Mouse (Mus musculus): ENCODE results near the gene Itprid2.
"Not testable (repeated sequence)": the region's sequence is repeated elsewhere in the genome, so short reads cannot be mapped to it uniquely, and the experiment has no call there.

Gene Itprid2

DNA sequence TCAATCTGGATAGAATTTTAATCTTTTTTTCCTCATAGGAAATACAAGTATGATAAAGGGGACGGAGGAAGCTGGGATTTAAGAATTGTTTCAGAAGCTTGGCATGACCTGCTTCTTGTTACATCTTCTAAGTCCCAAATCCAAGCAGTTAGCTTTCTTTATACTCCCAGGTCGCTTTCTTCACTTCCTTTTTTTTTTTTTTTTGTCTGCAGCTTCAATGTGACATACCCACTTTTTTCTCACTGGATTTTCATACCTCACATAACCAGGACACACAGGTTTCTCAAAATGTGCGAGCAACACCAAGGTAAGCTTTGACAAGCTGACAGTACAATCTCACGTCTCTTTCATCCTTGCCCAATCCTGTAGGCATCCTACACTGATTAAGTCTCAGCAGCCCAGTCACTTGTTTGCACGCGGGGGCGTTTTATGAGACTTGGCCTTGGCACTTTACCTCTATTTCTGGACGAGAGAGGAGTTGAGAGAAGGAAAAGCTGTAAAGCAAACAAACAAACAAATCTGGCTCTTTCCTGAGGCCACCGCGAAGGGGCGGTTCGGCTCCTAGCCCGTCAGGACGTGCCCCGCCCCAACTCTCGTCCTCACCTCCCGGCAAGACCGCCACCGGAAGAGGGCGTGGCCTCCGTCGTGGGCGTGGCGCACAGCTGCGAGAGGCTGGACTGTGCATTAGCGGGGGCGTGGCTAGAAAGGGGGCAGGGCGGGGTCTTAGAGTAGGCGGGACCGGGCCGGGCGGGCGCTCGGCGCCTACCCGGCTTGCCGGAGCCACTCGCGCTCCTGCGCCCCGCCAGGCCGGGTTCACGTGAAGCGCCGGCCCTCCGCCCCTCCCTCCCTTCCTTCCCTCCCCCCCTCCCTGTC lies at the start of gene Itprid2:
Gene Itprid2, plus strand, starts transcription at position 825 of the 873 bp plus-strand sequence.
- peak; percentile 97 for DNase-seq (ENCODE audit: low spot score)

DNA sequence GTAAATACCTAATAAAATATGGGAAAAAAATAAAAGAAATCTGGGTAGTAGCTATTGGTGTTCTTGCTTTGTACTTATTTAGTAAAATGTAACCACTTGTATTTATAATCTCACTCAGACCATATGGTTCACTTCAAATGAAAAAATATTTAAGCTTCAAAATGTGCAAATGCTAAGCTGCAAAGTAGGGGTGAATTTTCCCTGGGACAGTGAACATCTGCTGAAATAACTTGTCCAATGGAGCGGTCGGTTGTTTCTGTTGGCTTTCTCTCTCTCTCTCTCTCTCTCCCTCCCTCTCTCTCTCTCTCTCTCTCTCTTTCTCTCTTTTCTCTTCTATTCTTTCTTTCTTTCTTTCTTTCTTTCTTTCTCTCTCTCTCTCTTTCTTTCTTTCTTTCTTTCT lies 39.0 kb upstream of the Itprid2 start:
- DNase-seq (ENCODE audit: low spot score), result no peak

DNA sequence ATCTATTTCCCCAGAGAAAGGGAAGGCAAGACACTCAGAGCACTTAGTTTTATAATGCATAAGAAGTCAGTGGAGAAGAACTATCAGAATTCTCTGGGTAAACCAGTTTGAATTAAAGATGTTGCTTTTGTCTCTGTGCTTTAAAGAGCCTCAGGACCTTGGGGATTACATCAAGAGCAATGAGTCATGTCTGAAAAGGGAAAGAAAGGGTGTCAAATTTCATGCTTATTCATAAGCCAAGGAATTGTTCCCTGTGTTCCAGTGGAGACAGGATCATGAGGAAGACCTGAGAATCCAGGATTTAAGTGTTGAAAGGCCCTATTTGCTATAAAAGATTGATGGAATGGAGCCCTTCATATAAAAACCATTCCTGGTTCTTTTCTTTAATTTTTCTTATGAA lies 38.1 kb upstream of the Itprid2 start:
- DNase-seq (ENCODE audit: low spot score), result no peak

DNA sequence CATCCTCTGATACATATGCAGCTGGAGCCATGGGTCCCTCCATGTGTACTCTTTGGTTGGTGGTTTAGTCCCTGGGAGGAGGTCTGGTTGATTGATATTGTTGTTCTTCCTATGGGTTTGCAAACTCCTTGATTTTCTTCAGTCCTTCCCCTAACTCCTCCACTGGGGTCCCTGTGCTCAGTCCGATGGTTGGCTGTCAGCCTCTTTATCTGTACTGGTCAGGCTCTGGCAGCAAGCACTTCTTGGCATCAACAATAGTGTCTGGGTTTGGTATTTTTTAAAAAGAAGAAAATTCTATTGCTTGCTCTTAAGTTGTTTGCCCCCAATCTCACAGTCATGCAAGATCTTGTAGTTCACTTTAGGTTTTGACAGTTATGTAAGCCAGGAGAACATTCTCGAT lies 34.0 kb upstream of the Itprid2 start:
- not testable (repeated sequence) for DNase-seq (ENCODE audit: low spot score)

DNA sequence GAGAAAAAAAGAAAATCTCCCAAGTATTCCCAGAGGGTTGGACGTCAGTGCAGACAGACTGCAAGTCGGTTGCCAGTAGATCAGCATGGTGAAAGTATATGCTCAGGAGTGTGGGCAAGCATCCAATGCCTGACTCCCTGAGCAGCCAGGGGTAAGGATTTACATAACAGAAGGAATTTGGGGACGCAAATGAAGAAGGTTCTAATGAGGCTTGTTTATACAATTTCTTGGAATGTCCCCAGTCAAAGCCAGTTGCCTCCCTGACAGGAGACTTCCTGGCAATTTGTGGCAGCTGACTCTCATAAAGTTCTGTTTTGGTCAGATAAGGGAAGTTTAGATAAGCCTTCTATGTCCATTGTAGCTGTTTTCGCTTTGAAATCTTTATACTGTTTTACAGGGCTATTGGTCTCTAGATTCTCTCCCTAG lies 33.4 kb upstream of the Itprid2 start:
- peak; percentile 24 for DNase-seq (ENCODE audit: low spot score)

DNA sequence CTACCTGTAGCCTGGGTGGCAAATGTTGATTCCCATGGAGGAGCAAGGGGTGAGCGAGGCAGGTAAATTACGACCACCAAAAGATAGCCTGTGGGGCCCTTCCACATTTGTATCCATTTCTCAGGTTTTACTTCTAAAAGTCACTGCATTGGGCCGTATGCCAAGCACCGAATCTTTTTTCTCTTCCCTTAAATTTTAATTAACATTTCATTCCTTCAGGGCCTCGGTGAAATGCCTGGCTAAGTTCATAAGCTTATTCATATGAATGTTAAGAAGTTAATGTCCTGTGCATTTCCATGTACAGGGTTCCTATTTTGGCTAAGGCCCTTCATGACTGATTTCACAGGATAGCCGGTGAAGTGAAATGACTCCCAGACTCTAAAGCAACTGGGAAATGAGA lies 32.8 kb upstream of the Itprid2 start:
- no peak for DNase-seq (ENCODE audit: low spot score)

DNA sequence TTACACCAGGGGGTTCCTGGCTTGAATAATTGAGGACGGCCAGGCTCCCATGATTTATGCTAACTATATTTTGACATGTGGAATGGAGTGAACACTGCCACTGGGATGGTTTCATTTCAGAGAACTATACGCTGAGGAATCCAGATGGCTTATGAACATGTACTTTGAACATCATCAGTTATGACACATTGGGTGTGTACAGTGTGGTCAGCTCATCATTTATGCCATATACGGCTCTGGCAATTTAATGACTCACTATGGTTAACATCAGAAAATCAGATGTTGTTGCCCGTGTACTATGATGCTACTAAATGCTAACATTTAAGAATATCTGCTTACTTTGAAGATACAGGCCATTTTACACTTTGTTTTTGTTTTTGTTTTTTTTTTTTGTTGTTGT lies 31.8 kb upstream of the Itprid2 start:
- no peak for DNase-seq (ENCODE audit: low spot score)

DNA sequence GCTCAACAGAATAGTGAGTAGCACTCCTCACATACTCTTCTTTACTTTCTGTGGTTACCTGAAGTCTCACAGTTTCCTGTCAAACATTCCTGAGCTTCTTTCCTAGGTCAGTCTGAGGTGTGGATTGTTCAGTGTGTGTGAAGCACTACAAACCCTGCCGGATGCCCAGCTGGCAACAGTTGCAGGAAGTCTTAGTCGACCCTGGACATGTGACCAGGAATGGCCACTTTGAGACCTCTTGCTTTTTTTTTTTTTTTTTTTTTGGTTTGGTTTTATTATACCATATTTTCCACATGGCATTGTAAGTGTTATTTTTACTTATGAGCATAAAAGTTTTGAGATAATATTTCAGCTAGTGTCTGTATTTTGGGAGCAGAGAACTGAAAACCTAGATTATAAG lies 29.1 kb upstream of the Itprid2 start:
- no peak for DNase-seq (ENCODE audit: low spot score)

DNA sequence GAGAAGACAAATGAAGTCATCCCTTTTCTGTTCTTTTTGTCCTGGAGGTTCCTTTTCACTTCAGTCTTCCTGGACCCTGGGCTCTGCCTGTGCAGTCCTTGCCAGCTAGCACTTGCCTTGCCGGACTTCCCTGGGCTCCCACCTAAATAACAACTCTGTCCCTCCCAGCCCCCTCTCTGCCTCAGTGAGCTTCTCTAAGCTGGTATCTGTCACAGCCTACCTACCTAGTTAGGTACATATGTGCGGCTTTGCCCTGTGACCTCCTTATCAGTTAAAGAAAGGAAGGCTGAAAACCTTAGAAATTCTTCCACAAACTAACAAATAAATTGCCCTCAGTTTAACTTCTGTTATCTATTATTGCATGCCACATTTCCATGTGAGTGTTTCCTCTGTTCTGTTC lies 28.0 kb upstream of the Itprid2 start:
- DNase-seq (ENCODE audit: low spot score), result no peak

DNA sequence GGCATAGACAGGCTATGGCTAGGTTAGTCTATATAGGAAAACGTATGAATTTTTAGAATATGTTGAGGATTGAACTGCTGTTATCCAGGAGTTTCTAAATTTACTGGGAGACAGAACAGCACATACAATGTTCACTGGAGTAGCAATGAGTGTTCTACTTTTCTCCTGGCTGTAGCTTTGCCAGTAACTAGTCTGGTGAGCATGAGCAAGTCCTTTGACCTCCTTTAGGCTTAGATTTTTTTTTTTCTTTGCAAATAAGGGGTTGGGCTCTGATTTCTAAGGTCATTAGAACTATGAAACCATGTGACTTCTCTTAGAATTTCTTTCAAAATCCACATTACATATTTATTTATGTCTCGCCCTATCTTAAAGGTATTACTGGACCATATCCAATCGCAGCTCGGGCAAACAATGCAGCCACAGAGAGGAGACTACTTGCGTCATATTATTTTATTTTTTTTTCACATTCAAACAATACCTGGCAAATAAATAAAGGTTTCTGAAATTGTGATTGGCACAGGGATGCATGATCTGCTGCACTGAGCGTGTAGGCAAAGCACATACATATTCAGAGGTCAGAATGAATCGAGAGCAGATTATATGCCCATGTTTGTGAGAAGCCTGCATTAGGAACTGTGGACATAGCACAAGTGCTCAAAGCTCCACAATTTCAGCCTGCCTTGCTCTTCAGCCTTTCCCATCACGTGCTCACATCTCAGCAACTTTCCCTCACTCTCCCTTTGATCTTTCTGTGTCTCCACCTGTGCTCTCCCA lies 26.7 kb upstream of the Itprid2 start:
- no peak for DNase-seq (ENCODE audit: low spot score)

DNA sequence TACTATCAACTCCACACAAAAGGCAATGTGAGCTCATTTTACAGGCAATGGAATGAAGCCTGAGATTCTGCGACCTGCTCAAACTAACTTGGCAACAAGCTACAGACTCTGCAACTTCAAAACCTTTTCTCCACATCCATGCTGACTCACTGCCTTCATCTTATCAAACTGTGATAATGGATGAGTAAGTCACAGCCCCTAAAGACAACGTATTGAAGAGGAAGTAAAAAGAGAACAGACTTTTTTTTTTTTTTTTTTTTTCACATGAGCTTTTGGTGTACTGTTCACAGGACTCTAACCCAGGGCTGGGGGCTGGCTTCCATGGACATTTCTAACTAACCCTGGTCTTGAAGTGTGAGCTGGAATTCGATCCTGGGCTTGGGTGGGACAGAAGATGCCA lies 24.3 kb upstream of the Itprid2 start:
- no peak for DNase-seq (ENCODE audit: low spot score)

DNA sequence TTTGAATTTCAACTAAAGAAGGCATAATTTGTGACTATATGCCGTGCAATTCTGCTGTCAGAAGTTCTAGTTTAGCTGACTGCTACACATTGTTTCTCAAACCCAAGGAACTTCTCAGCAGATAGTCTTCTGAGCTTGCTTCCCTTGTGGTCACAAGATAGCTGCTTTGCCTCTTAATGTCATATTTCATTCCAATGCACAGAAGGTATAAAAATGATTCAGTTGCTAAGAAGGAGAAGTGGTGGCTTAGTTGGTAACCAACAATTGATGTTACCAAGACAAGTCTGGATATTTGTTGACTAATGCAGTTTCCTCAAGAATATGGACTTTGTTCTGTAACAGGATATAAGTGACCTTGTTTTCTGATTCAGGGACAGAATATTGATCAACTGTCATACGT lies 17.0 kb upstream of the Itprid2 start:
- no peak for DNase-seq (ENCODE audit: low spot score)

DNA sequence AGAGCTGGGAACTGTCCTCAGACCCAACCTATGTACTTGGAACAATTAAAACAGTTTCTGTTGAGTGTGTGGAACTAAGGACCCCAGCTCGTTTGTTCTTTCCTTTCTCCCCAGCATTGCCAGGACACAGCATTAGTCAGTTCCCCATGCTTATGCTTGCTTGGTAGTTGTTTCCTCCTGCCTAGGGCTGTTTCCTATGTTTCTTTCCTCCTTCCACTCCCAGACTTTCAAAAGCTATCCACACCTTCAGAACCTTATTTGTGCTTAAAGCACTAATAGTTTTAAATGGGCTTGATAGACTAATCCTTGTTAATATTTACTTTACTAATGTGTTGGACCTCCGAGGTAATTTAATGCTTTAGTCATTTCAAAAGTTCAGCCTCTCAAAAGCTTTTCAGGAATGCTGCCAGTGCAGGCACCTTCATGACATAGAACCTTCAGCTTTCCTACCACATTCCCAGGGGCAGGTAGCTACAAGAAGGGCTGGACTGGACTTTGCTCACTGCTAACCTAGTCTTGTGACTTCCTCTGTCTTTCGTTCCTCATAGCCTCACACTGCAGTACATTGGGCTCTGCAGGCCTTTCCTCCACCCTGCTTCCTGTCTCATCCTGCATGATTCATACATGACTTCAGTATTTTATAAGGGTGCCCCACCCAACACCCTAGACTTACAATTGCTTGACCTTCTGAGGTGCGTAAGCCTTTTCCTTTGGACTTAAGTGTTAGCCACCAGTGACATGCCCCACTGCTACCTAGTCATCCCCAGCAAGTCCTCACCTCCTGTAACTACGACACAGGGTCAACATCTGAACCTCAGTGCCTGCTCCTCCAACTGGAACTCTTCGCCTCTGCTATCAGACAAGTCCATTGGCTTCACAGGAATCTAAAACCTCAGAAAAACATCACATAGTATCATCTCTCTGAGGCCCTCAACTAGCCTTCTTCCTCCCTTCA lies 16.3 kb upstream of the Itprid2 start:
- no peak for DNase-seq (ENCODE audit: low spot score)

DNA sequence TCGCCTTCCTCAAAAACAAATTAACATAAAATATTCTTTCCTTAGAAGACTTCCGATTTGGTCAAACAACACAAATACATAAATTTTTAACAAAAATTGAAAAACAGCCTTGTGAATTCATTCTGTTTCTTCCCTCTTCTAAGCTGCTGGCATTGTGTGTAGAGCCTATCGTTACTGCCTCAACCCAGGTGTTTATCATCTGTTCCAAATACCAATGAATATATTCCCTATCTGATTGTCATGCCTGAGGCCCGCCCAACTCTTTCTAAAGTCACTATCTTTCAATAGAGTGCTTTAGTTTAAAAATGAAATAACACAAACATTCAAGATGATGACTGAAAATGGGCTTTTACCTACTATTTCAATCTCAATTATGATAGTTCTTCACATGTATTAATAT lies 11.9 kb upstream of the Itprid2 start:
- no peak for DNase-seq (ENCODE audit: low spot score)

DNA sequence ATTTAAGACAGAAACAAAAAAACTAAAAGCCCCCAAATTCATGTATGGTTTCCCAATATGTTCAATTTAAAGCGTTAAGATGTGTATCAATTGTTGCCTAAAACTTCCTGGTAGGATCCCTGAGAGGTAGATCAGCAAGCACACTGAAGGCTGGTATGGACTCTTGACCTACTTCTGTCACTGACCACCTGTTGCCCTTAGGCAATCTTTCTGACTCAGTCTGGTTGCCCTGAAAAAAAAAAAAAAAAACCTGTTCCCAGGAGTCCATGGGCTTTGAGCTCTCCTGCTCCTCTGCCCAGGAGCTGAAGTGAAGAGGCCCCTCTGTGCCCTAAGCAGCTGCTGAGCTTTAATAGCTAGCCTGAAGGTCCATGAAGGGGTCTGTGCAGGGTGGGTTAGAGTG lies 7.5 kb upstream of the Itprid2 start:
- no peak for DNase-seq (ENCODE audit: low spot score)

DNA sequence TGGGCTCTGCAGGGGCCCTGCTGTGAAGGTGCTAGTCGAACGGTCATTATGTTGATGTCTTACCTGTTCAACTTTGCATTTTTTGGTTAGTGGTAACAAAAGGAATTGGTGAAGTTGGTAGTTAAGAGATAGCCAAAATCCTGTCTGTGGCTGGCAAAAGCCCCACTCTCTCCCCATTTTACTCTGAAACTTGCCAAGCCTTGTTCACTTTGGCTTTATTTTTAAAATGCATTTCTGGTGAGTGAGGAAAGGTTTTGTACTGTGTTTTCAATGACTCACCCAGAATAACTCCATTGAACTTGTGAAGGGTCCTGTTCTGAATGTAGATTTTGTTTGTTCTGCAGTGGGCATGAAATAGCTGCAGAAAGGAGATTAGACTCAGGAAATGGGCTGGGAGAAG lies 4.9 kb upstream of the Itprid2 start:
- no peak for DNase-seq (ENCODE audit: low spot score)

DNA sequence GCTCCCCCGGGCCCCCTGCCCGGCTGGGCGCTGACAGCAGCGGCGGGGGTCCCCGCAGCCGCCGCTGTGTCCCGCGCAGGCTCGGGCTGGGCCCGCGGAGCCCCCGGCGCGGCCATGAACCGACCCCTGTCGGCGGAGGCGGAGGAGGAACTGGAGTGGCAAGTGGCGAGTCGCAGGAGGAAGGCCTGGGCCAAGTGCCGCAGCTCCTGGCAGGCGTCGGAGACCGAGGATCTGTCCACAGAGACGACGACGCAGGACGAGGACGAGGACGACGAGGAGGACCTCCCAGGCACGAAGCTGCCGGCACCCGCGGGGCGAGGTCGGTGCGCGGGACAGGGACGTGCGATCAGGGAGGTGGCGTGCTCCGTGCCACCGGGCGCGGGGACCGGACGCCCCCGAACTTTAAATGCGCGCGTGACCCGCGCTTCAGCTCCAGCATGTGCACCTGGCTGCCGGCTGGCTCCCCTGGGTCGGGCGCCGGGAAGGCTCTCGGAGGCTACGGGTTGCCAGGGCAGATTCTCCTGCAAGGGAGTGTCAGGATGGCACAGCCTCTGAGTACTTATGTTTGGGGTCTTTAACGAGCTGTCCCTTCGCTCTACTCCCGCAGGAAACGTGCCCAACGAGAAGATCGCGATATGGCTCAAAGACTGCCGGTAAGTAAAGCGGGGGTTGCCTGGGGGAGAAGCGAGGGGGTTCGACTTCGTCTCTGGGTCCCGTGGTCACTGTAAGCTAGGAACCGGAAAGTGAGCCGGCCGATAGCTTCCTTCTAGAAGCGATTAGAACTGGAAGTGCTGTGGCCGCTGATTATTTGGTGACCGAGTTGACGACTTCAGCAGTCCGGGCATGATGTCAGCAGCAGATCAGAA lies 507 bp downstream of the Itprid2 start:
- peak; percentile 51 for DNase-seq (ENCODE audit: low spot score)

DNA sequence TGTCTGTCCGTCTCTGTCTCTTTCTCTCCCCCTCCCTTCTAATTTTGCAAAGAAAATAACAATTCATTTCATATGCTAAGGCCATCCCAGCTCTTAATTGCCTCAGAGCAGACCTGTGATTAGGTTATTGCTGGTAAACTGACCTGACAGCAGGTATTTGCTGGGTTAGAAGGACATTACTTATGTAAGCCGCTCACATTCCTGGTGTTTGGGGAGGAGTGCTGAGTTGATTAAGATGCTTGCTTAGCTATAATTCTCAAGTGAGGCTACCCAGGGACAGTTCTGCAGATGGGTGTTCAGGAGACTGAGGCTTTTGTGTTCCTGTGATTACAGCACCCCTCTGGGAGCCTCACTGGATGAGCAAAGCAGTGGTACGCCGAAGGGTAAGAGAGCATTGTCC lies 3.8 kb downstream of the Itprid2 start:
- no peak for DNase-seq (ENCODE audit: low spot score)

DNA sequence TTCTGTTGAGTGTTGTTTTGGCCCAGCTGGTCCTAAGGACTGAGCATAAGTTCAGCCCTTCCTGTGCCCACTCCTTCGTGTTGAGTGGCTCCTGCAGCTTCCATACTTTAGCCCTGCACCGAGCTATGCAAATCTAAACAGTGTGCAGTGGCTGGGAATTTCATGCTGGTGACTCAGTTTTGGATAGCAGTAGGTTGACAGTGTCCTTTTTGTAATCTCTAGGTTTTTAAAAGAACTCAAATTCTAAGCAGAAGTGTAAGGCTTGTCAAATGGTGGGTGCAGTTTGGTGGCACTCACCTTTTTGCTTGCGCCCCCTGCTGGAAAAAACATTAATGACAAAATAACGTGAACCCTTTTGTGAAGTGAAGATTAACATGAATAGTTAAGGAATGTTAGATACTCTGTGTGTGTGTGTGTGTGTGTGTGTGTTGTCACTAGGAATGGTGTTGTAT lies 11.1 kb downstream of the Itprid2 start:
- DNase-seq (ENCODE audit: low spot score), result peak; percentile 66

DNA sequence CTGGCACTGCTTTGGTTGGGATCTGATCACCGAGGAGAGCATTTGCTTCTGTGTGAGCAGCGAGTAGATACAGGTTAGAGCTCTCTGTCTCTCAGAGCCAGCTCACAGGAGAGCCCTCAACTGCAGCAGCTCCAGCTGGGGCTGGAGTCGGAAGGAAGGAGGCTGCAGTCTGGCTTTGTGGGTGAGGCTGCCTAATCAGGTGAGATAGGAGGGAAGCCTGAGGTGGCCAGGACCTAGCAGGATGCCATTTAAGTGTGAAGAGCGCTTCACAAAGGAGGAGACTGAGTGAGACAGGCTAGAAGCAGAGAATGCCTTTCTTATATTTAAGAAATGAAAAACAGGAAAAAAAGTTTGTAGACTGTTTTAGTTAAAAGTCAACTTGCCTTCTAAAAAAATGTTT lies 11.9 kb downstream of the Itprid2 start:
- DNase-seq (ENCODE audit: low spot score), result no peak

DNA sequence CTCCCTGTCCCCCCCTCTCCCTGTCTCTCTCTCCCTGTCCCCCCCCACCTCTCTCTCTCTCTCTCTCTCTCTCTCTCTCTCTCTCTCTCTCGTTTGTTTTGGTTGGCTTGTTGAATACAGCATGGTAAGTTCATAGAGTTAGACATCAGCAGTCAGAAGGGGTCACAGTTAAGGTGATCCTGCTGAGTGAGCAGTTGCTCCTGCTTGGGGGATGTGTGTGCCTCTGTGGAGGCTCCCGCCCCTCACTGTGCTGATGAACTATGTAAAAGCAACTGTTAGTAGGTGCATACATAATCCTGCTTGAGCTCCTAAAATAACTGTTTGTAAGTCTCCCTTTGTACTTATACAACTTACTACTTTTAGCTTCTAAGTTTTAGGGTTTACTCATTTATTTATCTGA lies 12.6 kb downstream of the Itprid2 start:
- no peak for DNase-seq (ENCODE audit: low spot score)
